Mouse (Mus musculus) frontal cortex, adult (tissue): ENCODE measurements around the gene Blm.

ENCODE experiments used
- ATAC-seq: cut with Nextera tagmentation; 2 replicates; pipeline ENCODE4 v1.9.2; 2017; ENCODE audit warnings: mild to moderate bottlenecking, moderate library complexity, mixed read lengths; ENCODE audit not compliant: low TSS enrichment

The Blm gene

GRCm38 (mm10) chr7:80439789-80440488, 95.0 kb downstream of the Blm start:
- peak; percentile 34; the same call in 1 of the 2 replicates for ATAC-seq

- no peak for ATAC-seq
Observed at GRCm38 (mm10) chr7:80439032-80439760, 95.7 kb downstream of the Blm start.

- ATAC-seq = no peak
Observed at GRCm38 (mm10) chr7:80436571-80436970, 98.3 kb downstream of the Blm start.

- no peak for ATAC-seq
Observed at GRCm38 (mm10) chr7:80435594-80435993, 99.3 kb downstream of the Blm start.

- ATAC-seq = no peak
Observed at GRCm38 (mm10) chr7:80429661-80430060, 105.3 kb downstream of the Blm start.

- no peak for ATAC-seq
Observed at GRCm38 (mm10) chr7:80427730-80428129, 107.2 kb downstream of the Blm start.

GRCm38 (mm10) chr7:80426363-80426762, 108.6 kb downstream of the Blm start:
- ATAC-seq = no peak

- no peak for ATAC-seq
Observed at GRCm38 (mm10) chr7:80424722-80425121, 110.2 kb downstream of the Blm start.

- peak; percentile 52; the same call in 1 of the 2 replicates for ATAC-seq
Observed at GRCm38 (mm10) chr7:80422759-80423480, 112.0 kb downstream of the Blm start.

GRCm38 (mm10) chr7:80421576-80421975, 113.3 kb downstream of the Blm start:
- ATAC-seq = no peak

GRCm38 (mm10) chr7:80420586-80420985, 114.3 kb downstream of the Blm start:
- no peak for ATAC-seq

GRCm38 (mm10) chr7:80419278-80419677, 115.6 kb downstream of the Blm start:
- ATAC-seq = no peak

- no peak for ATAC-seq
Observed at GRCm38 (mm10) chr7:80418036-80418435, 116.9 kb downstream of the Blm start.

- no peak for ATAC-seq
Observed at GRCm38 (mm10) chr7:80417601-80418000, 117.3 kb downstream of the Blm start.

- no peak for ATAC-seq
Observed at GRCm38 (mm10) chr7:80416969-80417368, 118.0 kb downstream of the Blm start.

GRCm38 (mm10) chr7:80414303-80414855, 120.5 kb downstream of the Blm start:
- ATAC-seq = no peak

GRCm38 (mm10) chr7:80413512-80414302, 121.2 kb downstream of the Blm start:
- no peak for ATAC-seq

- no peak for ATAC-seq
Observed at GRCm38 (mm10) chr7:80412781-80413180, 122.1 kb downstream of the Blm start.

GRCm38 (mm10) chr7:80412279-80412678, 122.6 kb downstream of the Blm start:
- peak; percentile 97 for ATAC-seq

- no peak for ATAC-seq
Observed at GRCm38 (mm10) chr7:80410380-80410779, 124.5 kb downstream of the Blm start.

GRCm38 (mm10) chr7:80407712-80408111, 127.2 kb downstream of the Blm start:
- ATAC-seq = no peak
